Mouse (Mus musculus) G1E (cell line): Measurements from ENCODE around the gene Tldc2.

ENCODE experiments used
- CTCF ChIP-seq: IDR thresholded peaks from 2 replicates; pipeline ENCODE4 v1.5.1; 2012; ENCODE audit warnings: low read depth, low read length, inconsistent platforms, mixed read lengths
- GATA1 ChIP-seq: IDR thresholded peaks from 2 replicates; pipeline ENCODE4 v1.6.1; 2012; ENCODE audit warnings: borderline replicate concordance, low read length, inconsistent platforms, mixed read lengths
- POLR2AphosphoS5 ChIP-seq: IDR thresholded peaks from 2 replicates; pipeline ENCODE4 v1.6.1; 2012; ENCODE audit warnings: low read depth, low read length, inconsistent platforms; ENCODE audit not compliant: insufficient replicate concordance

DNA sequence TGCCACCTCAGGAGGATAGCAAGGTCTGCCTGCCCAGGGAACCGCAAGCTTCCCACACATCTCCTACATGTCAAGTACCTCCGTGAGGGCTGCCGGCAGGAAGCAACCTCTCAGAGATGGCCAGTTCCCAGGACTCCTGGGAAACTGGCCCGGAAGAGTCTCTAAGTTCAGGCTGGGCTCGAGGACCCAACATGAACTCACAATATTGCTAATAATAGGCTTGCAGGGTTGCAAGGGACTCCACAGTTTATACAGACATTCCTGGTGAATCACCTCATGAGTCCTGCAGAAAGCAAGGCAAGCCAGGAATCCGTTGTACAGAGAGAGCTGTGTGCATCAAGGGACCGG lies 21.0 kb upstream of the Tldc2 start:
- no peak for TF ChIP-seq CTCF
- TF ChIP-seq GATA1, result no peak
- no peak for TF ChIP-seq POLR2AphosphoS5
